Mouse (Mus musculus) olfactory bulb, adult 2 months (tissue): ENCODE results near the gene Sfxn4.

ENCODE experiments used
- CTCF ChIP-seq: fragments of 200-500 bp; IDR thresholded peaks from 2 replicates; pipeline ENCODE4 v1.5.1; 2012; ENCODE audit warnings: low read depth, mild to moderate bottlenecking, low read length, moderate library complexity; ENCODE audit not compliant: insufficient read depth
- POLR2A ChIP-seq: fragments of 200-500 bp; IDR thresholded peaks from 2 replicates; pipeline ENCODE4 v1.6.1; 2012; ENCODE audit warnings: mild to moderate bottlenecking, low read depth, low read length, moderate library complexity; ENCODE audit not compliant: insufficient read depth

- no peak for TF ChIP-seq POLR2A
- TF ChIP-seq CTCF: 0 out of 2 replicates have a peak, but pooled peaks have one; percentile 11
Measured at GRCm38 (mm10) chr19:60891934-60892547, 30.8 kb upstream of the Sfxn4 start.
